Mouse (Mus musculus) macrophage (primary cell): ENCODE data around the gene Picalm. TPM values are rescaled to one million over a fixed set of nuclear protein-coding genes. Genes with fewer than 3 reads are reported as not detected.
A peak's percentile ranks its signal among the peaks of the same experiment; 100 is the strongest.

ENCODE experiments used
- H3K27ac ChIP-seq: fragments of 350-480 bp; formaldehyde crosslinking; 2 replicates; pipeline ENCODE4 v1.9.0; 2021
- H3K36me3 ChIP-seq: fragments of 350-480 bp; formaldehyde crosslinking; 2 replicates; pipeline ENCODE4 v1.9.0; 2021; ENCODE audit errors: inconsistent target
- H3K4me3 ChIP-seq: fragments of 350-480 bp; formaldehyde crosslinking; 2 replicates; pipeline ENCODE4 v1.9.0; 2021; ENCODE audit errors: inconsistent target
- H3K79me2 ChIP-seq: fragments of 350-480 bp; formaldehyde crosslinking; 2 replicates; pipeline ENCODE4 v1.9.0; 2021; ENCODE audit errors: inconsistent target
- WGBS: methylation state at CpG from one replicate; pipeline ENCODE4 v1.1.7; 2026; ENCODE audit warnings: inconsistent platforms; ENCODE audit not compliant: missing documents; 5-methylcytosine and 5-hydroxymethylcytosine counted together
- polyA plus RNA-seq: library from polyadenylated mRNA; stranded (reverse); fragments of 250-400 nt; gene quantifications from 3 replicates; pipeline ENCODE4 v1.2.4, GENCODE M21; 2018; ENCODE audit warnings: inconsistent platforms
- total RNA-seq, 78 experiments: library from RNA; depleted of rRNA; stranded (reverse); fragments of 250-400 nt; gene quantifications; 1 replicate in 9 of 78; 2 replicates in 24 of 78; 3 replicates in 43 of 78; 4 replicates in 2 of 78; pipeline ENCODE4 v1.2.4; 2018; ENCODE audit warnings: inconsistent platforms in 56 of 78

Picalm gene
- 1,000 to 10,000 TPM in 14 of 26 experiments, 100 to 1,000 TPM in 12; 565 to 3,106 (median 1,067) TPM for total RNA-seq (2018; cell fraction: chromatin; rRNA removed)
- 100 to 1,000 TPM; 113 to 452 (median 226) TPM for total RNA-seq (2018; cell fraction: cytosol; rRNA removed)
- 1,000 to 10,000 TPM in 7 of 26 experiments, 100 to 1,000 TPM in 19; 280 to 1,895 (median 685) TPM for total RNA-seq (2018; cell fraction: nucleus; rRNA removed)
- polyA plus RNA-seq = 217 to 393 TPM (median 273 TPM) in 3 replicates

- H3K36me3 ChIP-seq = no peaks in the 10 kb centered on the region
- peaks cover 46% of the 10 kb centered on the region for H3K79me2 ChIP-seq
- WGBS = 0% methylated on average over 31 of the region's 72 CpGs
- H3K4me3 ChIP-seq = peak within 1 kb of the TSS; percentile 98
- H3K27ac ChIP-seq = peak within 1 kb of the TSS; percentile 98
Measured at GRCm38 (mm10) chr7:90129732-90130392, at the start of gene Picalm. Gene Picalm (plus strand): TSS chr7:90130213.

- WGBS = 88% methylated on average over 7 of the region's 7 CpGs
- Histone ChIP-seq H3K27ac (no peak overlapping the region), H3K36me3 (no peaks in the 10 kb centered on the region), H3K4me3 (no peak overlapping the region), H3K79me2 (no peaks in the 10 kb centered on the region)
Measured at GRCm38 (mm10) chr7:90083799-90084198, 46.2 kb upstream of the Picalm start.

GRCm38 (mm10) chr7:90084531-90084930 is 45.5 kb upstream of the Picalm start:
- Histone ChIP-seq H3K4me3 (no peak overlapping the region), H3K27ac (no peak overlapping the region)

GRCm38 (mm10) chr7:90085713-90086112 is 44.3 kb upstream of the Picalm start:
- H3K4me3 ChIP-seq = no peak overlapping the region
- H3K36me3 ChIP-seq = no peaks in the 10 kb centered on the region
- WGBS = 95% methylated on average over 1 of the region's 1 CpGs
- no peak overlapping the region for H3K27ac ChIP-seq
- no peaks in the 10 kb centered on the region for H3K79me2 ChIP-seq

More at GRCm38 (mm10) chr7:90084531-90084930, 45.5 kb upstream of the Picalm start:
- Histone ChIP-seq H3K36me3 (no peaks in the 10 kb centered on the region), H3K79me2 (no peaks in the 10 kb centered on the region)

GRCm38 (mm10) chr7:90086821-90087220 is 43.2 kb upstream of the Picalm start:
- no peak overlapping the region for H3K27ac ChIP-seq

GRCm38 (mm10) chr7:90090996-90091395 is 39.0 kb upstream of the Picalm start:
- Histone ChIP-seq H3K4me3 (no peak overlapping the region), H3K79me2 (no peaks in the 10 kb centered on the region), H3K27ac (no peak overlapping the region), H3K36me3 (no peaks in the 10 kb centered on the region)
- WGBS = 91% methylated on average over 4 of the region's 4 CpGs

More at GRCm38 (mm10) chr7:90086821-90087220, 43.2 kb upstream of the Picalm start:
- no peaks in the 10 kb centered on the region for H3K79me2 ChIP-seq
- no peaks in the 10 kb centered on the region for H3K36me3 ChIP-seq
- H3K4me3 ChIP-seq = no peak overlapping the region

GRCm38 (mm10) chr7:90091756-90092155 is 38.3 kb upstream of the Picalm start:
- no peaks in the 10 kb centered on the region for H3K79me2 ChIP-seq
- H3K36me3 ChIP-seq = no peaks in the 10 kb centered on the region
- no peak overlapping the region for H3K27ac ChIP-seq
- 39% methylated on average over 2 of the region's 2 CpGs for WGBS
- H3K4me3 ChIP-seq = no peak overlapping the region

GRCm38 (mm10) chr7:90092452-90093450 is 37.3 kb upstream of the Picalm start:
- no peaks in the 10 kb centered on the region for H3K36me3 ChIP-seq
- no peak overlapping the region for H3K4me3 ChIP-seq
- no peak overlapping the region for H3K27ac ChIP-seq
- 96% methylated on average over 7 of the region's 8 CpGs for WGBS
- H3K79me2 ChIP-seq = no peaks in the 10 kb centered on the region

GRCm38 (mm10) chr7:90095097-90095496 is 34.9 kb upstream of the Picalm start:
- Histone ChIP-seq H3K36me3 (no peaks in the 10 kb centered on the region), H3K4me3 (no peak overlapping the region), H3K79me2 (no peaks in the 10 kb centered on the region), H3K27ac (no peak overlapping the region)
- 90% methylated on average over 5 of the region's 5 CpGs for WGBS

- Histone ChIP-seq H3K4me3 (no peak overlapping the region), H3K27ac (no peak overlapping the region), H3K79me2 (no peaks in the 10 kb centered on the region), H3K36me3 (no peaks in the 10 kb centered on the region)
- WGBS = 90% methylated on average over 6 of the region's 6 CpGs
Measured at GRCm38 (mm10) chr7:90095766-90096372, 34.1 kb upstream of the Picalm start.

GRCm38 (mm10) chr7:90096609-90097008 is 33.4 kb upstream of the Picalm start:
- WGBS = 86% methylated on average over 2 of the region's 2 CpGs
- Histone ChIP-seq H3K36me3 (no peaks in the 10 kb centered on the region), H3K27ac (no peak overlapping the region), H3K4me3 (no peak overlapping the region), H3K79me2 (no peaks in the 10 kb centered on the region)

- Histone ChIP-seq H3K4me3 (no peak overlapping the region), H3K79me2 (no peaks in the 10 kb centered on the region), H3K36me3 (no peaks in the 10 kb centered on the region), H3K27ac (no peak overlapping the region)
- WGBS = 71% methylated on average over 4 of the region's 4 CpGs
Measured at GRCm38 (mm10) chr7:90098253-90098652, 31.8 kb upstream of the Picalm start.

GRCm38 (mm10) chr7:90099248-90099647 is 30.8 kb upstream of the Picalm start:
- Histone ChIP-seq H3K79me2 (no peaks in the 10 kb centered on the region), H3K36me3 (no peaks in the 10 kb centered on the region), H3K4me3 (no peak overlapping the region), H3K27ac (no peak overlapping the region)
- WGBS = 96% methylated on average over 10 of the region's 10 CpGs

- Histone ChIP-seq H3K79me2 (no peaks in the 10 kb centered on the region), H3K4me3 (no peak overlapping the region), H3K27ac (no peak overlapping the region), H3K36me3 (no peaks in the 10 kb centered on the region)
- WGBS = 100% methylated on average over 3 of the region's 3 CpGs
Measured at GRCm38 (mm10) chr7:90100614-90101160, 29.3 kb upstream of the Picalm start.
